15 mouse cellular contexts compared by ENCODE assay signal in the genomic region with DNA sequence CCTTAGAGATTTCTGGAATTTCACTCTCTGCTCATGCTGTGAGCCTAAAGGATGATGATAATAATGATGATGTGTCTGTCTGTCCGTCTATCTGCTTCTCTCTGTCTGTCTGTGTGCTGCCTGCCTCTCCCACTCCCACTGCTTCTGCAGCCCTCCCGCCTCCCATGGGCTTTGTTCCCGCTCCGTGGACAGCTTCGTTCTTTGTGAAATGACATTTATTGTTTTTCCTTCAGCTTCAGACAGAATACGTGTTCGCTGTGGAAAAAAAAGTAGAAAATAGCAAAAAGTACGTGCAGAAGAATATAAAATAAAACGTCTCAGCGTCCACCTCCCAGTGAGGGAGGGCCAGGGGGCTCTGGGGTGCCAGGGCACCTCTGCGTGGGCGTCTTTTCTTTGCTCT.
DNase-seq lines count a peak whose midpoint lies in the region; ATAC-seq lines count a peak whose summit lies in the region.
"Had no signal": no experiment of that assay in that cellular context is flagged by ENCODE, and none has a peak within 500 bp of the region (broad histone marks: within the 10 kb centered on the region; RNA-seq: fewer than 3 reads in every experiment).

No protein-coding gene starts in this region.

- 47% methylated on average over 12 of the region's 12 CpGs for WGBS in forebrain, embryonic 10.5 days
- 9% methylated on average over 12 of the region's 12 CpGs for WGBS in forebrain, embryonic 16.5 days
- WGBS in limb, embryonic 10.5 days = 65% methylated on average over 12 of the region's 12 CpGs
- 7% methylated on average over 12 of the region's 12 CpGs for WGBS in midbrain, embryonic 16.5 days
- WGBS in liver, embryonic 11.5 days = 61% methylated on average over 12 of the region's 12 CpGs

- no peak for ATAC-seq in forebrain, embryonic 16.5 days
- ATAC-seq in midbrain, embryonic 16.5 days = no peak
- no peak for ATAC-seq in liver, embryonic 11.5 days (replicated peaks; ENCODE audit: low FRiP score)

- H3K36me3 ChIP-seq in forebrain, embryonic 10.5 days (replicated peaks) = no peaks in the 10 kb centered on the region
- H3K36me3 ChIP-seq in forebrain, embryonic 16.5 days (ENCODE audit: control insufficient read depth, insufficient read depth) = no peaks in the 10 kb centered on the region
- H3K36me3 ChIP-seq in limb, embryonic 10.5 days = no peaks in the 10 kb centered on the region
- H3K36me3 ChIP-seq in midbrain, embryonic 16.5 days (ENCODE audit: control insufficient read depth, insufficient read depth, low read length) = no peaks in the 10 kb centered on the region
- H3K36me3 ChIP-seq in liver, embryonic 11.5 days (ENCODE audit: control insufficient read depth, insufficient read depth, low read length) = no peaks in the 10 kb centered on the region

- no peaks in the 10 kb centered on the region for H3K9me3 ChIP-seq in forebrain, embryonic 10.5 days
- H3K9me3 ChIP-seq in forebrain, embryonic 16.5 days (ENCODE audit: control insufficient read depth, low read length) = no peaks in the 10 kb centered on the region
- no peaks in the 10 kb centered on the region for H3K9me3 ChIP-seq in limb, embryonic 10.5 days (replicated peaks)
- no peaks in the 10 kb centered on the region for H3K9me3 ChIP-seq in midbrain, embryonic 16.5 days (replicated peaks; ENCODE audit: control insufficient read depth, low read length, poor library complexity, severe bottlenecking)
- no peaks in the 10 kb centered on the region for H3K9me3 ChIP-seq in liver, embryonic 11.5 days (ENCODE audit: control insufficient read depth, low read length)

- peak overlapping the region; percentile 92 for H3K27ac ChIP-seq in forebrain, embryonic 10.5 days
- peak overlapping the region; percentile 85 for H3K27ac ChIP-seq in forebrain, embryonic 16.5 days (ENCODE audit: low read length)
- H3K27ac ChIP-seq in limb, embryonic 10.5 days = peak overlapping the region; percentile 73
- peak overlapping the region; percentile 84 for H3K27ac ChIP-seq in midbrain, embryonic 16.5 days (ENCODE audit: low read length)
- H3K27ac ChIP-seq in liver, embryonic 11.5 days (ENCODE audit: low read depth, low read length) = no peak overlapping the region
- H3K27ac ChIP-seq: stomach, postnatal 0 days had no signal

- no peak overlapping the region for H3K4me2 ChIP-seq in forebrain, embryonic 16.5 days (ENCODE audit: low read length)
- 0 out of 2 replicates have a peak overlapping the region, but pooled peaks have one; percentile 8 for H3K4me2 ChIP-seq in midbrain, embryonic 16.5 days (ENCODE audit: low read length)
- H3K4me2 ChIP-seq in liver, embryonic 11.5 days = no peak overlapping the region

- H3K9ac ChIP-seq in forebrain, embryonic 16.5 days (replicated peaks; ENCODE audit: low read depth, low read length) = peak overlapping the region; percentile 50
- H3K9ac ChIP-seq in midbrain, embryonic 16.5 days (ENCODE audit: low read depth, low read length) = peak overlapping the region; percentile 55
- H3K9ac ChIP-seq in liver, embryonic 11.5 days (ENCODE audit: low read depth, low read length) = no peak overlapping the region

- peaks cover 44% of the 10 kb centered on the region for H3K27me3 ChIP-seq in forebrain, embryonic 10.5 days (ENCODE audit: poor library complexity, severe bottlenecking)
- H3K27me3 ChIP-seq in forebrain, embryonic 16.5 days (replicated peaks; ENCODE audit: control insufficient read depth, insufficient read depth, low read length) = no peaks in the 10 kb centered on the region
- H3K27me3 ChIP-seq in limb, embryonic 10.5 days (ENCODE audit: low read depth, poor library complexity, severe bottlenecking) = no peaks in the 10 kb centered on the region
- no peaks in the 10 kb centered on the region for H3K27me3 ChIP-seq in midbrain, embryonic 16.5 days (ENCODE audit: control insufficient read depth, insufficient read depth, low read depth, low read length)
- H3K27me3 ChIP-seq in liver, embryonic 11.5 days (replicated peaks; ENCODE audit: control insufficient read depth, insufficient read depth, low read length) = no peaks in the 10 kb centered on the region

- H3K4me1 ChIP-seq in forebrain, embryonic 10.5 days = peaks cover 93% of the 10 kb centered on the region
- H3K4me1 ChIP-seq in forebrain, embryonic 16.5 days (replicated peaks; ENCODE audit: control insufficient read depth, insufficient read depth, low read length) = peaks cover 35% of the 10 kb centered on the region
- peaks cover 81% of the 10 kb centered on the region for H3K4me1 ChIP-seq in limb, embryonic 10.5 days
- peaks cover 54% of the 10 kb centered on the region for H3K4me1 ChIP-seq in midbrain, embryonic 16.5 days (ENCODE audit: control insufficient read depth, insufficient read depth, low read length)
- peaks cover 11% of the 10 kb centered on the region for H3K4me1 ChIP-seq in liver, embryonic 11.5 days (replicated peaks; ENCODE audit: control insufficient read depth, insufficient read depth, low read length)

- no peak for DNase-seq in forebrain, embryonic 10.5 days (ENCODE audit: extremely low spot score, low spot score)
- no peak for DNase-seq in limb, embryonic 10.5 days (ENCODE audit: low spot score)
- DNase-seq in cerebellum, adult 11 months = no peak
- DNase-seq in liver, embryonic 11.5 days (ENCODE audit: low spot score) = no peak
- no peak for DNase-seq in B cell, adult 2 months
- no peak for DNase-seq in cerebellum, adult 9-11 months
- DNase-seq: cerebellum, adult 9-10 months; gastrocnemius, postnatal 36 days; left cerebral cortex, postnatal 4 days; lung, adult 18-20 months; spleen, adult 18-20 months; thymus, postnatal 4 days had no signal

- H3K4me3 ChIP-seq in forebrain, embryonic 10.5 days = no peak overlapping the region
- H3K4me3 ChIP-seq in forebrain, embryonic 16.5 days (replicated peaks; ENCODE audit: low read length) = no peak overlapping the region
- H3K4me3 ChIP-seq in limb, embryonic 10.5 days = no peak overlapping the region
- H3K4me3 ChIP-seq in midbrain, embryonic 16.5 days (ENCODE audit: low read depth, low read length) = no peak overlapping the region
- H3K4me3 ChIP-seq in liver, embryonic 11.5 days (ENCODE audit: low read depth, low read length) = no peak overlapping the region
